Mouse (Mus musculus): ENCODE results near the gene Ano6.

- TF ChIP-seq CTCF (IDR thresholded peaks at IDR 0.05; ENCODE audit: insufficient read depth, low read length) (no peak), POLR2A (IDR thresholded peaks at IDR 0.05; ENCODE audit: borderline replicate concordance, extremely low read depth, low read depth, low read length) (no peak)
Measured at GRCm38 (mm10) chr15:95977169-95977938, 186.7 kb downstream of the Ano6 start.
